Mouse (Mus musculus) A20 (cell line): ENCODE measurements around the gene Odam.

Source experiments
- DNase-seq: peaks from one replicate; pipeline ENCODE4 v3.0.0-alpha.2; 2011; ENCODE audit warnings: low read depth, low spot score

Odam gene

GRCm38 (mm10) chr5:87884729-87885128, at the start of gene Odam:
Gene Odam (plus strand): TSS chr5:87885029.
- DNase-seq = no peak

- no peak for DNase-seq
Observed at GRCm38 (mm10) chr5:87855136-87855716, 29.6 kb upstream of the Odam start.

- DNase-seq = no peak
Observed at GRCm38 (mm10) chr5:87870084-87870483, 14.7 kb upstream of the Odam start.

- peak; percentile 44 for DNase-seq
Observed at GRCm38 (mm10) chr5:87871423-87871822, 13.4 kb upstream of the Odam start.

GRCm38 (mm10) chr5:87925372-87925771, 40.5 kb downstream of the Odam start, which contains the start of gene Csn3:
Gene Csn3 (plus strand): TSS chr5:87925579.
- DNase-seq = no peak

- no peak for DNase-seq
Observed at GRCm38 (mm10) chr5:87931603-87932002, 46.8 kb downstream of the Odam start.

GRCm38 (mm10) chr5:87940752-87941151, 55.9 kb downstream of the Odam start:
- peak; percentile 30 for DNase-seq

GRCm38 (mm10) chr5:87942515-87942914, 57.7 kb downstream of the Odam start:
- no peak for DNase-seq
